8 mouse cellular contexts compared by ENCODE assay signal in genomic region chr10:43577997-43578331, GRCm38 (mm10). TPM values are rescaled to one million over a fixed set of nuclear protein-coding genes. Genes with fewer than 3 reads are reported as not detected.
DNase-seq lines count a peak whose midpoint lies in the region; ATAC-seq and TF ChIP-seq lines count a peak whose summit lies in the region.

Gene Cd24a, plus strand, starts transcription at chr10:43578284.

- ATAC-seq in erythroblast, adult 5-6 weeks (replicated peaks; ENCODE audit: low FRiP score, poor library complexity, severe bottlenecking) = no peak
- ATAC-seq in hindbrain, embryonic 15.5 days (ENCODE audit: low FRiP score, low read depth) = no peak
- no peak for ATAC-seq in midbrain, embryonic 12.5 days (ENCODE audit: low FRiP score, low read depth)

- 2% methylated on average over 6 of the region's 6 CpGs for WGBS in kidney, adult 2 months
- WGBS in hindbrain, embryonic 15.5 days = 0% methylated on average over 6 of the region's 6 CpGs
- WGBS in midbrain, embryonic 12.5 days = under 1% methylated on average over 6 of the region's 6 CpGs

- TF ChIP-seq POLR2A in kidney, adult 2 months (IDR thresholded peaks at IDR 0.05; ENCODE audit: low read depth, low read length) = no peak

- peak within 1 kb of the TSS; percentile 95 for H3K27ac ChIP-seq in kidney, adult 2 months (ENCODE audit: insufficient read depth, low read depth, low read length)
- H3K27ac ChIP-seq in ES-E14 (ENCODE audit: insufficient read depth, low read depth, low read length, poor library complexity, severe bottlenecking) = no peak within 1 kb of the TSS
- peak within 1 kb of the TSS; percentile 99 for H3K27ac ChIP-seq in hindbrain, embryonic 15.5 days (replicated peaks)
- peak within 1 kb of the TSS; percentile 97 for H3K27ac ChIP-seq in midbrain, embryonic 12.5 days (replicated peaks)

- peak within 1 kb of the TSS; percentile 94 for H3K4me2 ChIP-seq in hindbrain, embryonic 15.5 days
- H3K4me2 ChIP-seq in midbrain, embryonic 12.5 days (replicated peaks) = peak within 1 kb of the TSS; percentile 79

- H3K36me3 ChIP-seq in kidney, adult 2 months (ENCODE audit: control insufficient read depth, insufficient read depth, low read length) = no peaks in the 10 kb centered on the region
- no peaks in the 10 kb centered on the region for H3K36me3 ChIP-seq in ES-E14 (ENCODE audit: control insufficient read depth, insufficient read depth, low read length, poor library complexity, severe bottlenecking)
- H3K36me3 ChIP-seq in hindbrain, embryonic 15.5 days = peaks cover 2% of the 10 kb centered on the region
- peaks cover 13% of the 10 kb centered on the region for H3K36me3 ChIP-seq in midbrain, embryonic 12.5 days

- in situ Hi-C loops in ES-E14 (cut with MboI; ENCODE audit: low sequenced_read_pairs in 2 of 2, unreplicated experiment in 2 of 2) = loop anchor here (10.0 to 25.0 kb wide), 2 partner anchors 334 to 347 kb away; partner anchors contain the start of genes Qrsl1 (in 1 of the 2) and Rtn4ip1 (in 1 of the 2)

- peak within 1 kb of the TSS; percentile 58 for H3K9ac ChIP-seq in ES-E14 (ENCODE audit: insufficient read depth, low read depth, low read length, poor library complexity, severe bottlenecking)
- peak within 1 kb of the TSS; percentile 99 for H3K9ac ChIP-seq in hindbrain, embryonic 15.5 days
- peak within 1 kb of the TSS; percentile 93 for H3K9ac ChIP-seq in midbrain, embryonic 12.5 days (replicated peaks)

- DNase-seq in kidney, adult 2 months = no peak
- DNase-seq in kidney, postnatal 10 days = no peak
- DNase-seq in ES-E14 (ENCODE audit: low read depth, low spot score) = no peak
- no peak for DNase-seq in right cerebral cortex, postnatal 10 days (ENCODE audit: low spot score in 2 of 2)
- no peak for DNase-seq in cerebellum, postnatal 10 days

- no peaks in the 10 kb centered on the region for H3K27me3 ChIP-seq in kidney, adult 2 months (replicated peaks; ENCODE audit: control insufficient read depth, insufficient read depth, low read length)
- H3K27me3 ChIP-seq in hindbrain, embryonic 15.5 days = no peaks in the 10 kb centered on the region
- peaks cover 19% of the 10 kb centered on the region for H3K27me3 ChIP-seq in midbrain, embryonic 12.5 days

- H3K4me1 ChIP-seq in kidney, adult 2 months (ENCODE audit: control insufficient read depth, insufficient read depth, low read length) = no peaks in the 10 kb centered on the region
- H3K4me1 ChIP-seq in ES-E14 (ENCODE audit: control insufficient read depth in 2 of 2, insufficient read depth in 2 of 2, low read length in 2 of 2, poor library complexity in 1 of 2) = peaks cover 2 to 10% of the 10 kb centered on the region in 2 experiments; a peak in 3 of 4 replicates
- H3K4me1 ChIP-seq in hindbrain, embryonic 15.5 days (replicated peaks) = peaks cover 26% of the 10 kb centered on the region
- peaks cover 16% of the 10 kb centered on the region for H3K4me1 ChIP-seq in midbrain, embryonic 12.5 days

- no peaks in the 10 kb centered on the region for H3K9me3 ChIP-seq in ES-E14 (ENCODE audit: control insufficient read depth, insufficient read depth, low read depth, low read length)
- no peaks in the 10 kb centered on the region for H3K9me3 ChIP-seq in hindbrain, embryonic 15.5 days
- no peaks in the 10 kb centered on the region for H3K9me3 ChIP-seq in midbrain, embryonic 12.5 days

- H3K4me3 ChIP-seq in kidney, adult 2 months (ENCODE audit: insufficient read depth, low read depth, low read length) = peak within 1 kb of the TSS; percentile 63
- peak within 1 kb of the TSS; percentile 68 to 89 for H3K4me3 ChIP-seq in ES-E14 (ENCODE audit: insufficient read depth in 1 of 2, low read depth in 1 of 2, low read length in 2 of 2, poor library complexity in 1 of 2, severe bottlenecking in 1 of 2)
- peak within 1 kb of the TSS; percentile 94 for H3K4me3 ChIP-seq in hindbrain, embryonic 15.5 days
- peak within 1 kb of the TSS; percentile 78 for H3K4me3 ChIP-seq in midbrain, embryonic 12.5 days

- TF ChIP-seq CTCF in kidney, adult 2 months (conservative IDR thresholded peaks at IDR 0.05; ENCODE audit: insufficient read depth, insufficient read length, low read depth, low read length) = no peak

TF ChIP-seq in ES-E14, 5 proteins besides CTCF, POLR2A, EP300 and RAD21:
- TF ChIP-seq ZC3H11A (IDR thresholded peaks at IDR 0.05; ENCODE audit: borderline replicate concordance, low read depth, low read length) (no peak), HCFC1 (IDR thresholded peaks at IDR 0.05; ENCODE audit: borderline replicate concordance, insufficient read depth, low read length) (no peak), ZNF384 (IDR thresholded peaks at IDR 0.05; ENCODE audit: low read depth, low read length) (no peak), CHD2 (IDR thresholded peaks at IDR 0.05; ENCODE audit: low read depth, low read length) (no peak), MAFK (IDR thresholded peaks at IDR 0.05; ENCODE audit: insufficient read depth, low read depth, low read length) (no peak)

RNA-seq across cellular contexts. Expression of gene Cd24a, which starts in this region (rescaled TPM):
- polyA plus RNA-seq in kidney, adult 2 months (2012; rRNA removed) = 184 and 186 TPM in 2 replicates
- total RNA-seq in ES-E14 (2012; rRNA removed) = 30.9 and 84.4 TPM in 2 replicates
- 3,214 and 3,327 TPM in 2 replicates for total RNA-seq in erythroblast, adult 5-6 weeks (2015; ENCODE audit: low replicate concordance)
- total RNA-seq in erythroblast, adult 5-6 weeks (2017; ENCODE audit: low replicate concordance) = 4,146 and 5,406 TPM in 2 replicates
- 685 and 698 TPM in 2 replicates for polyA plus RNA-seq in hindbrain, embryonic 15.5 days (2015; fragmentation: Nextera tagmentation; extraction: Ambion mirVana)
- polyA plus RNA-seq in midbrain, embryonic 12.5 days (2016; fragmentation: Nextera tagmentation; extraction: Ambion mirVana) = 545 and 575 TPM in 2 replicates

Comparison
In these comparisons a context has a peak if more than half of its experiments do, and no peak if none do; other contexts are left out.
1. RNA of gene Cd24a (total RNA-seq): 3,214 to 5,406 TPM in erythroblast, adult 5-6 weeks; 30.9 to 84.4 TPM in ES-E14; every median in the first group is over 10 times any median in the second.
2. Peak in every context shown above with its lines, with median percentiles within 50 percentile points of each other: H3K4me3 ChIP-seq and H3K9ac ChIP-seq.